Mouse (Mus musculus): ENCODE measurements around the gene H3f3a. TPM values are rescaled to one million over a fixed set of nuclear protein-coding genes. Genes with fewer than 3 reads are reported as not detected.
A peak's percentile ranks its signal among the peaks of the same experiment; 100 is the strongest.

Gene H3f3a
- total RNA-seq, 2 experiments from 2014 or later = 1,208 to 1,574 TPM

DNA sequence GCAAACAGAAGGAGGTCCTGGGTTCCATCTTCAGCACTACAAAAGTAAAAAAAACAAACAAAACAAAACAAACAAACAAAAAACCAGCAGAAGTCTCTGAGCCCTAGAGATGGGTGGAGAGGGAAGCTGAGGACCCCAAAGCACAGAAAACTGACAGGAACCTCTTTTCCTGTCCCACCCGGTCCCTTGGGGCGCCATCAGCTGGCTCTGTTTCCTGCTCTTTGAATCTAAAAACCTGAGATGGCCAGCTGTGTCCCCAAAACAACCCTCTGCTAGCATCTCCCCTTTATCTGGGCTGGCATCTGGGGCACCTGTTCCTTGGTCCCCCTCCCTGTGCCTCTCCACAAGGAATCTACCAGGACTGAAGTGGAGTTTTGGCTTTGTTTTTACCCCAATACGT lies 11.0 kb upstream of the H3f3a start:
- ATAC-seq (replicated peaks; ENCODE audit: poor library complexity, severe bottlenecking) = no peak

GRCm38 (mm10) chr1:180823716-180824115 lies 10.0 kb upstream of the H3f3a start:
- no peak for ATAC-seq (replicated peaks; ENCODE audit: poor library complexity, severe bottlenecking)

DNA sequence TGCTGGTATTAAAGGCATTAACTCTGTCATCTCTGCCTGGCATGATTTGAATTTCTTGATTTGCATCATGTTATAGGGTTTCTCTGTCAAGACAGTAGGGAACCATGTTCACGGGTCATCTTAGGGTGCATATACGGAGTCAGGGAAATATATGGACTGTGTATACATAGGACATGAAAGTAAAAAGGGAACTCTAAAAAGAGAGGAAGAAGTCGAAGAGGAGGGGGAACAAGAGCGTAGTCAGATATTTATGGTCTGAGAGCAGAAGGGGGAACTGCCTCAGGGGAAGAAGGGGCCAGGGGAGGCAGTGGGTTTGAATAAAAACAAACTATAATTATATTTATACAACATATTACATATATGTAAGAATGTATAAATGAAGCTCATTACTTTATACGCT lies 8.5 kb upstream of the H3f3a start:
- ATAC-seq (replicated peaks; ENCODE audit: poor library complexity, severe bottlenecking) = peak; percentile 67

DNA sequence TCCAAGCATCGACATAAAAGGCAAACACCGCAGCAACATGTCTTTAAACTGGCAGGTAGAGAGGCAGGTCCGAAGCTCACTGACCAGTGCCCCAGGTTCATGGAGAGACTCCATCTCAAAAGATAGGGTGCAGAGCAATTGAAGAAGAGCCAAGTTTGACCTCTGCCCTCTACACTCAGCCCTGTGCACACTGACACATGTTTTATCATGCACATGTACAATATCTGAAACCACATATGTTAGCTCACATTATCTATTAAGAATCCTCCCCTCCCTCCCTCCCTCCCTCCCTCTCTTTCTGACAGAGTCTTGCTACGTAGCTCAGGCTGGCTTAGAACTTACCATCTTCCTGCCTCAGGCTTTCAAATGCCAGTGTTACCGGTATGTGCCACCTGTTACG lies 7.4 kb upstream of the H3f3a start:
- ATAC-seq (replicated peaks; ENCODE audit: poor library complexity, severe bottlenecking) = no peak

- no peak for ATAC-seq (replicated peaks; ENCODE audit: poor library complexity, severe bottlenecking)
Measured at GRCm38 (mm10) chr1:180818000-180818399, 4.3 kb upstream of the H3f3a start.

GRCm38 (mm10) chr1:180815371-180816024 lies 1.8 kb upstream of the H3f3a start:
- ATAC-seq (replicated peaks; ENCODE audit: poor library complexity, severe bottlenecking) = no peak

- ATAC-seq (replicated peaks; ENCODE audit: poor library complexity, severe bottlenecking) = peak; percentile 78
Measured at GRCm38 (mm10) chr1:180813409-180813884, 296 bp downstream of the H3f3a start.

DNA sequence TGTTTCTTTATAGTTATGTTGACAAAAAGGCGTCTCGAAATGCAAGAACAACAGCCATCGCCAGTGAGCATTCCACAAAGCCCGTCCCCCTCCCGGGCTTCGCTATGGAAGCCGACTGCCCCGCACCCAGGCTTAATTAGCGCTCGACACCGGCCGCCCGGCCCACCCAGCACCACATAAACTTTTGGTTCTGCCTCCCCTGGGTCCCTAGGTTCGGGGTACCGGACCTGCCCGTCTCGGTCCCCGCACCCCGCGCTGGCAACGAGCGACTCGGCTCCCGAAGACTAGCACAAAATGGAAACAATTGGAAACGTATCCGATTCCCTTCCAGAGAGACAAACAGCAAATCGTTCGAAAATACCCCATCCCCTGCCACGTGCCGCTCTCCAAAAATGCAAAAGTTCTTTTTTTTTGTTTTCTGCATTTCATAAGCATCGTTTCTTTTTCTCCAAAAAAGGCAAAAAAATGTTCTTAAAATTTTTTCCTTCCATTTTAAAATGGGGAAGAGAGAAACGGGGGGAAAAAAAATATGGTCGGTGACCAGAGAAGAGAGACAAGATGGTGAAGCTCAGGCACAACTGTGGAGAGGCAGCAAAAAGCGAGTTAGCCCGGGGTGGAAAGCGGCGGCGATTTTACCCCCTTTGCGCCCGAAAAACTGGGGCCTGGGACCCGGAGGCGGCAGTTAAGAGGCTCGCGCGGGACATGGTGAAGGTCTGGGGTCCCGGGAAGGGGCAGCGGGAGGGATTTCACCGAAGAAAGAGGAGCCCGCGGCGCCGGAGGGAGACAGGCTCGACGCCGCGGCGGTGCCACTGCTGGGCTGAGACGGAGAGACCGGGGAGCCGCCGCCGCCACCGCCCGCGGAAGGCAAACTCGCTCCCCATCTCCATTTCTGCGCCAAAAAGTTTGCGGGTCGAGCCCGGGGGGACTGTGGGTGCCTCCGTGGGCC lies 1.0 kb downstream of the H3f3a start:
- peak; percentile 1; the same call in 1 of the 2 replicates for ATAC-seq (replicated peaks; ENCODE audit: poor library complexity, severe bottlenecking)

DNA sequence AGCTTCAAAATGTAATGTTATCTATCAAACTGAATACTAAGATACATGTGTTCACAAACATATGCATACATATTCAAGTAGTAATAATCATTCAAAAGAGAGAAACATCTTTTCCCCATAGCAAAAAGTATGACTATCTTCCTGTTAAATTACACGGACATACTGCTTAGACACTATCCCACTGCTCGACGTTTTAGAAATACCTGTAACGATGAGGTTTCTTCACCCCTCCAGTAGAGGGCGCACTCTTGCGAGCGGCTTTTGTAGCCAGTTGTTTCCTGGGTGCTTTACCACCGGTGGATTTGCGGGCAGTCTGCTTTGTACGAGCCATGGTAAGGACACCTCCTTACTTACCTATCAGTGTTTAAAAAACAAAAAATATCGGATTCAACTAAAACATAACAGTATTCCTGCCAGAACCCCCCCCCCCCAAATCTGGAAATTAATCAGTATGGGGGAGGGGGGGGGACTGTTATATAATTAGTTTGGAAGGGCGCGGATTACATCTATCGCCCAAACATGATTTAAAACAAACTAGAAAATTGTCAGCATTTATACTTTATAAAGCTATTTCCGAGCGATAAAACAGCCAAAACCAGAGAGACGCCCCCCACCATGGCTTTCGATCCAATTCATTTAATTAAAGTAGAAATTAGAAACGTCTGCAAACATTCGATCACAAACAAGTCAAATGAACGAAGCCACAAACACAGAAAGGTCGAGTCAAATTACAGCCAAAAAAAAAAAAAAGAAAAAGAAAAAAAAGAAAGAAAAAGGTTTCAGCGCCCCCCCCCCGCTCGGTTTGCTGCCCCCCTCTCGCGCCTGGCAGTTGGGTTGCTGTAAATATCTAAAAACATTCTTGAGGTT lies 1.9 kb downstream of the H3f3a start:
- no peak for ATAC-seq (replicated peaks; ENCODE audit: poor library complexity, severe bottlenecking)

GRCm38 (mm10) chr1:180810976-180811375 lies 2.8 kb downstream of the H3f3a start:
- ATAC-seq (replicated peaks; ENCODE audit: poor library complexity, severe bottlenecking) = no peak

DNA sequence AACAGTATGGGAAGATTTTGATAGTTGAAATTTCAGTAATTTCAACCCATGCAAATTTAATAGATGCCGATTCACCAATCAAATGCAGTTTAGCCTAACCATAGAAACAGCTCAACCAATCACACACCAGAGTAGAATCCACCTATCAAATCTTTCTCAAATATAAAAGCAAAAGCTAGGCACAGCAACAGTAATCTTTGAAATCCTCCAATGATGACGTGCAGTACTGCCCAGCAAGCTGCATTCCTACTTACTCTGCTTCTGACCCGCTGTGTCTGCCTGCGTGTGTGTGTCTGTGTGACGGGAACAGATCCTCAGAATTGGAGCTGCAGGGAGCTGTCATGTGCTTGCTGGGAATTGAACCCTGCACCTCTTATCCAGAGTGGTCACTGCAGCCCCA lies 4.9 kb downstream of the H3f3a start:
- ATAC-seq (replicated peaks; ENCODE audit: poor library complexity, severe bottlenecking) = no peak

- ATAC-seq (replicated peaks; ENCODE audit: poor library complexity, severe bottlenecking) = peak; percentile 32
Measured at GRCm38 (mm10) chr1:180803881-180804280, 9.9 kb downstream of the H3f3a start.

DNA sequence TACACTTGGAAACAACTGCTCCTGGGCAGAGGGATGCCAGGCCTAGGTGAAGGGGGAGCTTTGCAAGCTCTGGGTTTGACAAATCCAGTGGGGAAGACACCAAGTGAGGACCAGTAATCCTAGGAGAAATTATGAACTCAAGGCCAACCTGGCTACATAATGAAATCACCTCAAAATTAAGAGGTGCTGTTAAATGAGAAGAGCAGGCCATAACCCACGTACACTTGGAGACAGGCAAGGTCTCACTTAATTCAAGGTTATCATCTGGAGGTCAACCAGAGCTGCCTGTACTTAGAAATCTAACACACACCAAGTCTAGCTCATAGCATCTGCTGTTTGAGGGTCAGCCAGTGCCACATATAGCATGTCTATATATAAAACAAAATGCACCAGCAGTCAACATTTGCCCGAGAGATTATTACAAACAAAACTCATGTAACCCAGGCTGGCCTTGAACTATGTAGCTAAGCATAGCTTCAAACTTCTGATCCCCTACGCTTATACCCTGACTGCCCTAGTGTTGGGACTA lies 12.2 kb downstream of the H3f3a start:
- ATAC-seq (replicated peaks; ENCODE audit: poor library complexity, severe bottlenecking) = no peak

DNA sequence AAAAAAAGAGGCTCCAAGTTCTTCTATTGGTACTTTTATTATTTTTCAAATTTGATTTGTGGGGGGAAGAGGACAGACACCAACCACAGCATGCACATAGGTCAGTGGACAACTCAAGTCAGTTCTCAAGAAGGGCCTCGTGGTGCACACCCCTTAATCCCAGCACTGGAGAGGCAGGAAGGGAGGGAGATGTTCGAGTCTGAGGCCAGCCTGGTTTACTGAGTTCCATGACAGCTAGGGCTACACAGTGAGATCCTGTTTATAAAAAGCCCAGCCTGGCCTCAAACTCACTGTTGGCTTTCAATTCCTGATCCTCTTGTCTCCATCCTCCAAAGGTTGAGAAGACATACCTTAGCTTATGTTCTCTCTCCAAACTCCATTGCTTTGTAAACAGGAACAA lies 12.9 kb downstream of the H3f3a start:
- ATAC-seq (replicated peaks; ENCODE audit: poor library complexity, severe bottlenecking) = no peak

- no peak for ATAC-seq (replicated peaks; ENCODE audit: poor library complexity, severe bottlenecking)
Measured at GRCm38 (mm10) chr1:180800022-180800421, 13.7 kb downstream of the H3f3a start.

GRCm38 (mm10) chr1:180799253-180799652 lies 14.5 kb downstream of the H3f3a start:
- ATAC-seq (replicated peaks; ENCODE audit: poor library complexity, severe bottlenecking) = peak; percentile 32

- ATAC-seq (replicated peaks; ENCODE audit: poor library complexity, severe bottlenecking) = no peak
Measured at GRCm38 (mm10) chr1:180798660-180799059, 15.1 kb downstream of the H3f3a start.

DNA sequence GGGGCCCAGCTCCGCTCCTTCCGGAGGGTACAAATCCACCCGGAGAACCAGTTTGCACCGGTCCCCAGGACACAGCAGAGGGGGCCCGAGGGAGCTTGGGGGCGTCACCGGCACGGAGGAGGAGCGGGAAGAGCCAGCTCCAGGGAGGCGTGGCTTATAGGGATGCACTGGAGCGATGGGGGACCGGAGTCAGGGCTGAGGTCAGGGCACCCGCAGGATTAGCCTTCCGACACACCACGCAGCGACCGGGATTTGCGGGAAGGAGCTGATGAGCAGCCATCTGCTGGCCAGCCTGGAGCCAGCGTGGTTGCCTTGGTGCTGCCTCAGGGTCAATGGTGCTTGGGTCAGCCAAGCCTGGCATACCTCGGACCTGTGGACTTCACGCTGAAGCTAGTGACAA lies 19.6 kb downstream of the H3f3a start:
- ATAC-seq (replicated peaks; ENCODE audit: poor library complexity, severe bottlenecking) = peak; percentile 43

GRCm38 (mm10) chr1:180793445-180794117 lies 20.2 kb downstream of the H3f3a start:
- peak; percentile 69 for ATAC-seq (replicated peaks; ENCODE audit: poor library complexity, severe bottlenecking)

DNA sequence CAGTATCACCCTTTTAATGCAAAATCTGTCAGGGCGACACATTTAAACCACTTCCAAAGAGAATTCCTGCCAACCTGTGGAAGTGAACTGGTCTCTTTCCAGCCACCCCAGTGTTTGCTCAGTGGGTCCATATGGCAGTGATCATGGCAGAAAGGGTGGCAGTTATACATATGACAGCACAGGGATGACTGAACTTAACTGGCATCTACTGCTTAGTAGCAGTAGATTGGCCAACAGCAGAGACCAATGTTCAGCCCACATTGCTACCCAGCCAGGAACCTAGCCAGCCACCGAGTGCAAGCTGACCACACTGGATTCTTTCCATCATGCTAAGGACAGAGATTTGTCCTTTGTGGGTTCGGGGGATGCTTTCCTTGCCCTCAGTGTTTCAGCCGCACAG lies 20.9 kb downstream of the H3f3a start:
- peak; percentile 34 for ATAC-seq (replicated peaks; ENCODE audit: poor library complexity, severe bottlenecking)
